Mouse (Mus musculus) hindbrain, postnatal 0 days (tissue): Measurements from ENCODE around the gene Tgfbrap1. TPM values are rescaled to one million over a fixed set of nuclear protein-coding genes. Genes with fewer than 3 reads are reported as not detected.

Experiments used
- ATAC-seq: fragments of 200-750 bp; cut with Nextera tagmentation; 2 replicates; pipeline ENCODE4 v1.8.0; 2017; ENCODE audit warnings: mild to moderate bottlenecking, moderate TSS enrichment, moderate library complexity
- DNase-seq: peaks from one replicate; pipeline ENCODE4 v3.0.0-alpha.2; 2015; ENCODE audit warnings: low spot score
- H3K27ac ChIP-seq: fragments of 300-500 bp; sonication (generic); 2 replicates; pipeline ENCODE4 v1.5.1; 2014; ENCODE audit warnings: mild to moderate bottlenecking
- H3K27me3 ChIP-seq: fragments of 300-500 bp; sonication (generic); 2 replicates; pipeline ENCODE4 v1.6.1; 2014; ENCODE audit warnings: low read length, mixed read lengths; ENCODE audit not compliant: insufficient read depth
- H3K36me3 ChIP-seq: fragments of 300-500 bp; sonication (generic); 2 replicates; pipeline ENCODE4 v1.6.1; 2014; ENCODE audit warnings: low read length, mixed read lengths; ENCODE audit not compliant: insufficient read depth
- H3K4me1 ChIP-seq: fragments of 300-500 bp; sonication (generic); 2 replicates; pipeline ENCODE4 v1.6.1; 2014; ENCODE audit warnings: antibody characterized with exemption, low read length, mixed read lengths; ENCODE audit not compliant: insufficient read depth
- H3K4me2 ChIP-seq: fragments of 300-500 bp; sonication (generic); 2 replicates; pipeline ENCODE4 v1.6.1; 2014; ENCODE audit warnings: low read depth, mild to moderate bottlenecking, low read length, moderate library complexity, mixed read lengths
- H3K4me3 ChIP-seq: fragments of 300-500 bp; sonication (generic); 2 replicates; pipeline ENCODE4 v1.5.1; 2014; ENCODE audit warnings: low read length
- H3K9ac ChIP-seq: fragments of 300-500 bp; sonication (generic); replicated peaks from 2 replicates; pipeline ENCODE4 v1.6.1; 2014; ENCODE audit warnings: mild to moderate bottlenecking, low read length, moderate library complexity, mixed read lengths
- H3K9me3 ChIP-seq: fragments of 300-500 bp; sonication (generic); 2 replicates; pipeline ENCODE4 v1.6.1; 2016; ENCODE audit warnings: low read length, mixed read lengths
- CTCF ChIP-seq: IDR thresholded peaks from 2 replicates; pipeline ENCODE4 v1.5.1; 2016; ENCODE audit warnings: antibody characterized with exemption, control low read depth, low read depth
- WGBS: fragments of 180-500 bp; shearing (Covaris S2); extraction: QIAGEN DNeasy Blood & Tissue Kit; methylation state at CpG from one replicate; pipeline ENCODE4 v1.1.7; 2014; 5-methylcytosine and 5-hydroxymethylcytosine counted together
- polyA plus RNA-seq: library from polyadenylated mRNA; unstranded; fragments of >200 nt; fragmentation: Nextera tagmentation; extraction: Ambion mirVana; gene quantifications from 2 replicates; pipeline ENCODE4 v1.2.1, GENCODE M21; 2015
- total RNA-seq: library from RNA; depleted of rRNA; stranded (reverse); fragments of >200 nt; gene quantifications from 2 replicates; pipeline ENCODE4 v1.2.3, GENCODE M21; 2014; rRNA removed

Tgfbrap1 gene
- 42.1 and 50.9 TPM in 2 replicates for total RNA-seq
- polyA plus RNA-seq: 13.3 and 13.6 TPM in 2 replicates

DNA sequence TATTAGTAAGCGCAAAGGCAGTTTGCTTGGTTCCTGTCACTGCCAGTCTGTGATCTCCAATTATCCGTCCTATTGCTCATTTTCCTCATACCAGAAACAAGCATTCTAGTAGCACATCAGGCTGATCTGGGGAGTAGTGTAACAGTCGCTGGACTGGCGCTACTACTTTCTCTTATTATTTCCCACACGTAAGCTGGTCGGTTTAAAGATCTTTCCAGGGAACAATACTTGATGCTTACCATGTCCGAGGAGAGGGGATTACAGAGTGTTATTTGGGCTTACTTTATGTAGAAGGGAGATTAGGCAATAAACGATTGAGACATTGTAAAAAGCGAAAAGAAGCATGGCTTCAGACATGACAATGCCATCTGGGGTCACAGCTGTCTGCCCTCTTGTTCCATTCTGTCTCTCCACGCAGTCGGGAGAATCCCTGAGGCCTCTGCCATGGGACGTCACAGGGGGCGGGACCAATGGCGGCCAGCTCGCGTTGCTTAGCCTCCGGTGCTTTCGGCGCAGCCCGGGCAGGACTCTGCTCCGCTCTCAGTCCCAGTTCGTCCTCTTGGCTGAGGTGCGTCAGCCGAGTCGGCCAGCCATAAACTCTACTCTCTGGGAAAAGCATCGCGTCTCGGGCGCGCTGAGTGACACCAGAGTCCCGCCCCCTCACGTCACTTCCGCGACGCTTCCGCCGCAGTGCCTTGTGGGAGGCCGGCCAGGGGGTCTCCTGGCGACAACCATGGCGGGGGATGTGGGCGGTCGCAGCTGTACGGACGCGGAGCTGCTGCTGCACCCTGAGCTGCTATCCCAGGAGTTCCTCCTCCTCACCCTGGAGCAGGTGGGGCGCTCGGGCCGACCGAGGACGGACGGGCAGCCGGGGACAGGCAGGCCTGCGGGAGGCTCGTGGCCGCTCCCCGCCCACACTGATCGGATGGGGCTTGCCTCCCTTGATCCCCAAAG is at the start of gene Tgfbrap1, which contains the start of gene AI597479:
Gene Tgfbrap1 (minus strand): TSS at position 607 of the 954 bp plus-strand sequence.
Gene AI597479 (plus strand): TSS at position 680 of the 954 bp plus-strand sequence.
- Histone ChIP-seq H3K27me3 (no peaks in the 10 kb centered on the region), H3K4me1 (peaks cover 4% of the 10 kb centered on the region; the same call in 1 of the 2 replicates), H3K27ac (peak within 1 kb of the TSS; percentile 99), H3K4me3 (peak within 1 kb of the TSS; percentile 62), H3K9ac (peak within 1 kb of the TSS; percentile 84), H3K4me2 (peak within 1 kb of the TSS; percentile 86), H3K9me3 (no peaks in the 10 kb centered on the region), H3K36me3 (no peaks in the 10 kb centered on the region)
- 1% methylated on average over 57 of the region's 57 CpGs for WGBS
- peak; percentile 97 for DNase-seq
- ATAC-seq: peak; percentile 98
- TF ChIP-seq CTCF: no peak

DNA sequence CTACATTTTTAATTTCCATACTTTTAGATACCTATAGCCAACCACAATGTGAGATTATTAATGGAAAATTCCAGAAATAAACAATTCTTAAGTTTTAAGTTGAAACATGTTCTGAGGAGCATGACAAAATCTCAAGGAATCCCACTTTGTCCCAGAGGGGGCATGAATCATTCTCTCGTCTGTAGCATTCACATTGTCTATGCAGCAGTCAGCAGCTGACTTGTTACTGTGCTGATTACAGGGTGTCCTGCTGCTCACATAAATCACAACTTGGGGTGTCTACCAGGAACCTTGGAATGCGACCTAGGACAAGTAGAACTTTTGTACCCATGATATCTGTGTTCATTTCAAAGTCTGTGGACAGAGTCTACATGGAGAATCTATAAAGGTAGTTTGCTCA is 49.0 kb upstream of the Tgfbrap1 start:
- no peak for TF ChIP-seq CTCF
- 64% methylated on average over 2 of the region's 2 CpGs for WGBS
- Histone ChIP-seq H3K9me3 (no peaks in the 10 kb centered on the region), H3K9ac (no peak overlapping the region), H3K36me3 (no peaks in the 10 kb centered on the region), H3K4me2 (no peak overlapping the region), H3K4me3 (no peak overlapping the region), H3K27ac (no peak overlapping the region), H3K27me3 (no peaks in the 10 kb centered on the region), H3K4me1 (no peaks in the 10 kb centered on the region)
- DNase-seq: no peak
- no peak for ATAC-seq

DNA sequence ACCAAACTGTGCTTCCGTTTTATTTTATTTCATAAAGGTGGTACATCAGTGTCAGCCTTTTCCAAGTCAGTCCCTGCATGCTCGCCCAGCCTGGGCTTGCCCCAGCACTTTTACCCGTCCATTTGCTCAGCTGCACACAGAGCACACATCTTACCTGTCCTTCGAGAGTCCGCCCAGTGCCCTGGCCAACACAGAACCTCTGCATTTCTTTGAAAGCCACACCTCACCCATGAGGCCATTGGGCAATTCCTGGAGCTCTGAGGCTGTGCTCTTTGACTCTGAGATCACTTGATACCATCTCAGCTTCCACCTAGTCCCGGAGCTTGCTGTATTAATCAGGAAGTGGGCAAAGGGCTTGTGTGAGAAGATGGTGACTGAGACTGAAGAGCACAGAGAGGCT is 47.0 kb upstream of the Tgfbrap1 start:
- no peak for TF ChIP-seq CTCF
- ATAC-seq: no peak
- DNase-seq: no peak
- H3K9me3 ChIP-seq: no peaks in the 10 kb centered on the region
- H3K27ac ChIP-seq: no peak overlapping the region
- H3K9ac ChIP-seq: no peak overlapping the region
- H3K4me2 ChIP-seq: no peak overlapping the region
- H3K4me1 ChIP-seq: no peaks in the 10 kb centered on the region
- 91% methylated on average over 6 of the region's 6 CpGs for WGBS
- no peaks in the 10 kb centered on the region for H3K27me3 ChIP-seq
- H3K4me3 ChIP-seq: no peak overlapping the region
- H3K36me3 ChIP-seq: no peaks in the 10 kb centered on the region

DNA sequence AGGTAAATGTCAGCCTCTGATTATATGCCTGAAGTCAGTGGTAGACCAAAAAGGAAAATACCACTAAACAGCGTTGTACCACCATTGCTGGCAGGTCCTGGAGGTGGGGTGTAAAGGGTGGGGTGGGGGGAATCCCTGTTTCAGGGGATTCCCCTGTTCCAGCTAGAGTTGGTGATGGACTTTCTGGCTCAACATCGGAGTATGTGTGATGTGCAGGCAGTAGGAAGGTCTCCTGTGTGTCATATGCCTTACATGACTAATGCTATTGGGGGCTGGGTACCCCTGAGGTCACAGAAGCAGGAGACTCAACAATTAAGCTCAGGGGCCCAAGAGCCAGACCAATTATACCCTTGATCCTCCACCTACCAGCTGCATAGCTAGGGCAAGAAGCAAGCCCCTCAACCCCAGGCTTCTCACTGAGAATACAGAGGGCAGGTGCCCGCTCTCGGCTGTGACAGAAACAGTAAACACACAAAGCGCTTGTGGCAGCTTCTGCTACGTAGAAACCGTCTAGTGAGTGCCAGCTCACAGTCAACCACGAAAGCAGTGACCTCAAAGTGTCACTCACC is 46.0 kb upstream of the Tgfbrap1 start:
- 76% methylated on average over 8 of the region's 8 CpGs for WGBS

DNA sequence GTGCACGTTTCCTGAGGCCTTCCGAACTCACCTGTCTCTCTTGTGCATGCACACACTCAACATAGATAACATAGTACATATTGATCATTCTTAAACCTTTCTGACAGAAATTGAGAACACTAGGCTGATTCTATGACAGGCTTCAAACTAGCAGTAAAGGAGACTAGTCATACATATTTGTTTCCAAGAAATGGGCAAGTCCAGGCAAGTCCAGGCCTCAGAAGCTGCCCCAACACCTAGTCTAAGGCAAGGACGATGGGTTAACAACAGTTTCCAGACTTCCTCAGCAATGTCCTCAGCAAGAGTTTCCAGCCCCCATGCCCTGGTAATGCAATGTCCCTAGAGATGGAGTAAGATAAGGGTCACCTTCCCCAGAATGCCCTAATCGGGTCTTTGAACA is 45.4 kb upstream of the Tgfbrap1 start:
- no peak overlapping the region for H3K9ac ChIP-seq
- ATAC-seq (no peak), DNase-seq (no peak)
- H3K27ac ChIP-seq: no peak overlapping the region
- H3K27me3 ChIP-seq: no peaks in the 10 kb centered on the region
- WGBS: 86% methylated on average over 4 of the region's 4 CpGs
- no peaks in the 10 kb centered on the region for H3K4me1 ChIP-seq
- TF ChIP-seq CTCF: no peak
- no peak overlapping the region for H3K4me2 ChIP-seq
- no peaks in the 10 kb centered on the region for H3K36me3 ChIP-seq
- no peak overlapping the region for H3K4me3 ChIP-seq
- no peaks in the 10 kb centered on the region for H3K9me3 ChIP-seq

More for the DNA sequence above, 46.0 kb upstream of the Tgfbrap1 start:
- Histone ChIP-seq H3K4me1 (no peaks in the 10 kb centered on the region), H3K27me3 (no peaks in the 10 kb centered on the region), H3K27ac (no peak overlapping the region), H3K4me2 (no peak overlapping the region), H3K4me3 (no peak overlapping the region), H3K9me3 (no peaks in the 10 kb centered on the region), H3K36me3 (no peaks in the 10 kb centered on the region), H3K9ac (no peak overlapping the region)
- DNase-seq: no peak
- TF ChIP-seq CTCF: no peak
- no peak for ATAC-seq

DNA sequence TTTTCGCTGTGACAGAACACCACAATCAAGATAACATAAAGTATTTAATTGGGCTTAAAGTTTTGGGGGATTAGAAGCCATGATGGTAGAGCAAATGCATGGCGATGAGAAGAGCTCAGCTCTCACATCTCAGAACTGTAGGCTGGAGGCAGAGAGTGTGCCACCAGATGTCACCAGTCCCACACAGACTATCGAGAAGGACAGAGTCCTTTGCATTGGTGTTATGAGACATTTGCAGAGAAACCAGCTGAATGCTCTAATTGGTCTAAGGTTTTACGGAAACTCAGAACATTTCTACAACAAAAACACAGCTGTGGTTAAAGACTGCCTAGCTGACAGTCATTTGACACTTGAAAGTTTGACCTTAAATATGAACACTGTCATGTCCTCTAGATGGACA is 44.8 kb upstream of the Tgfbrap1 start:
- peak; percentile 56 for DNase-seq
- H3K4me1 ChIP-seq: no peaks in the 10 kb centered on the region
- H3K27me3 ChIP-seq: no peaks in the 10 kb centered on the region
- H3K9ac ChIP-seq: no peak overlapping the region
- peak; percentile 69 for TF ChIP-seq CTCF
- no peak overlapping the region for H3K4me3 ChIP-seq
- ATAC-seq: peak; percentile 63
- no peaks in the 10 kb centered on the region for H3K36me3 ChIP-seq
- H3K4me2 ChIP-seq: no peak overlapping the region
- 78% methylated on average over 4 of the region's 4 CpGs for WGBS
- H3K27ac ChIP-seq: no peak overlapping the region
- H3K9me3 ChIP-seq: no peaks in the 10 kb centered on the region

DNA sequence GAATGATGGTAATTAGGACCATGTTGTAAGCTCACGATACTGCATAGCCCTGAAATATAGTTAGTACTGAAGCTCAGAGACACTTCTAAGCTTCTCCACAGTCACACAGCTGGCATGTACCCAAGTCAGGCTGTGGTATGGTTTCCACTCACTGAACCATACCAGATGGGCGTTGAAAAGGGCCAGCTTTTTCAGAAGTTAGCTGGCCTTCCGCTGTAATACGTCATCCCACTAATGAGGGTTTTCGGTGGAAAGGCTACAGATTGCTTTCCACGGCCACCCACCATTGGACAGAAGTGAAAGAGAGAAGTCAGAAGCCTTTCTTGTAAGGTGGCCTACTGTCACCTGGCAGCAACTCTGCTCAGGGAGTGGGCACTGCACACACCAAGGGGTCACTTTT is 44.4 kb upstream of the Tgfbrap1 start:
- H3K9me3 ChIP-seq: no peaks in the 10 kb centered on the region
- H3K9ac ChIP-seq: no peak overlapping the region
- TF ChIP-seq CTCF: no peak
- DNase-seq: no peak
- no peaks in the 10 kb centered on the region for H3K36me3 ChIP-seq
- no peaks in the 10 kb centered on the region for H3K27me3 ChIP-seq
- no peak for ATAC-seq
- 66% methylated on average over 6 of the region's 6 CpGs for WGBS
- no peaks in the 10 kb centered on the region for H3K4me1 ChIP-seq
- no peak overlapping the region for H3K27ac ChIP-seq
- no peak overlapping the region for H3K4me2 ChIP-seq
- H3K4me3 ChIP-seq: no peak overlapping the region
